Mouse (Mus musculus): Measurements from ENCODE around the gene Gm1604a. TPM values are rescaled to one million over a fixed set of nuclear protein-coding genes. Genes with fewer than 3 reads are reported as not detected.
"Not testable (repeated sequence)": the region's sequence is repeated elsewhere in the genome, so short reads cannot be mapped to it uniquely, and the experiment has no call there.

The Gm1604a gene
- polyA plus RNA-seq (2015; fragmentation: Nextera tagmentation; extraction: Ambion mirVana), result not detected in 2 replicates

DNA sequence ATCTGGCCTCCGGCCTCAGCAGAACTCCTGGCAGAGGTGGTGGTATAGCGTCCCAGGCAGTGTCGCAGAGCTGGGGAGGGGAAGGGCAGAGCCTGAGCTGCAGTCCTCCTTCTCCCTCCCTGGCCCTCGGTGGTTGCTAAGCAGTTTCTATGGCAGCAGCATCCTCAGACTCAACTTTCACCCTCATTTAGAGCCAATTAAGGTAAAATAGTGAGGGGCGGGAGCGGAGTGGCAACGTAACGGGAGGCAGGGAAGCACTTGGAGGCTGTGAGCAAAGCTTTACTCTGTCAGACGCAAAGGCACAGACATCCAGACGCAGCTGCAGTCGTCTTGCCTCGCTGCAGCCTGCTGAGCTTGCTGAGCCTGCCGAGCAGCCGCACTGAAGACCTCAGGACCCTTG lies at the start of gene Gm1604a:
TSS of gene Gm1604a (plus strand) at position 312 of the 400 bp plus-strand sequence.
- H3K36me3 ChIP-seq; H3K27ac ChIP-seq; H3K4me1 ChIP-seq; ATAC-seq (ENCODE audit: insufficient number of reproducible peaks, low FRiP score, low TSS enrichment, low read depth); H3K9ac ChIP-seq; H3K4me3 ChIP-seq; H3K9me3 ChIP-seq; H3K27me3 ChIP-seq; H3K4me2 ChIP-seq: not testable (repeated sequence)
- WGBS, result 8% methylated on average over 10 of the region's 14 CpGs

DNA sequence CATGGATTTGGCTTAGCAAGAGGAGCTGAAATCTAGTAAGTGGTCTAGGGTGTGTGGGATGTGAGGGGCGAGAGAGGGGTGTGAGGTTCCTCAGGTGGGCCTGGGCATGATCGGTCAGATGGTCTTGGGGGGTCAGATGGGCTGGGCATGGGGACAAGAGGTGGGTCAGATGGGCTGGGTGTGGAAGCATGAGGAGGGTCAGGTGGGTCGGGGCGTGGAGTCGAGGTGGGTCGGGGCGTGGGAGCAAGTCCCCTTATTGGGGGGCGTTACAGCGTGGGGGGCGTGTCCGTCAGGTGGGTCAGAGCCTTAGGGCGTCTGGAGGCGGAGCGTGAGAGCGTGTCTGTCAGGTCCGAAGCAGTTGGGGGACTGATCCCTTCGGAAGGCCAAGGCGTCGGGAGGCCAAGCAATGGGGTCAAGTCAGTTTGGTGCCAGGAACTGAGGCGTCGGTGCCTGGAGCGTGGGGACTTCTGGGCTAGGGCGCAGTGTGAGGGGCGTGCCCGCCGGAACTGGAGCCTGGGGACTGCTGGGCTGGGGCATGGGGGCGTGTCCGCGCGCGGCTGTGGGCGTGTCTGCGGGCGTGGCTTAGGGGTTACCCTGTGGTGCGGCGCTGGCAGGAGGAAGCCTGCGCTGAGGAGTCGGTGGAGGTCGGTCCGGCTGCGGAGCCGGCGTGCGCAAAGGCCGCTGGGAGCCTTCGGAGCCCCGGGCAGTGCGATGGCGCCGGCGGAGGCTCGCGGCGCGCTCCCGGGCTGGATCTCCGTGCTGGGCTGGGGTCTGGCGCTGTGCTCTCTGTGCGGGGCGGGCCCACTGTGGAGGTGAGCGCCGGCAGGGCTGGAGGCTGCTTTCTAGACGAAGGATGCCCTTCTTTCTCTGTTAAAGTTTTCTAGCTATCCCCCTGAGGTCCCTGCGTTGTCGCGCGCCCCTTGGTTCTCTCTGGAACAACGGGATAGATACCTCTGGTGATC lies 46.8 kb upstream of the Gm1604a start, which contains the start of gene Gm49721:
TSS of gene Gm49721 (plus strand) at position 618 of the 962 bp plus-strand sequence.
- not testable (repeated sequence) for H3K36me3 ChIP-seq, H3K27me3 ChIP-seq, H3K4me1 ChIP-seq, H3K27ac ChIP-seq, H3K9me3 ChIP-seq
- ATAC-seq (ENCODE audit: insufficient number of reproducible peaks, low FRiP score, low TSS enrichment, low read depth), result peak; percentile 96
- 2% methylated on average over 35 of the region's 68 CpGs for WGBS
- Histone ChIP-seq H3K9ac (peak within 1 kb of the TSS; percentile 51; the same call in 1 of the 2 replicates), H3K4me3 (peak within 1 kb of the TSS; percentile 50), H3K4me2 (peak within 1 kb of the TSS; percentile 64)

GRCm38 (mm10) chr17:6979380-6979779 lies 46.0 kb upstream of the Gm1604a start:
- Histone ChIP-seq H3K4me2 (peak overlapping the region; percentile 64), H3K4me3 (peak overlapping the region; percentile 50)
- H3K27ac ChIP-seq; H3K4me1 ChIP-seq; ATAC-seq (ENCODE audit: insufficient number of reproducible peaks, low FRiP score, low TSS enrichment, low read depth); H3K9ac ChIP-seq; H3K9me3 ChIP-seq; H3K27me3 ChIP-seq; H3K36me3 ChIP-seq: not testable (repeated sequence)
- 5% methylated on average over 5 of the region's 5 CpGs for WGBS

- not testable (repeated sequence) for H3K36me3 ChIP-seq; H3K4me1 ChIP-seq; H3K27ac ChIP-seq; H3K27me3 ChIP-seq; H3K9me3 ChIP-seq; H3K4me2 ChIP-seq; ATAC-seq (ENCODE audit: insufficient number of reproducible peaks, low FRiP score, low TSS enrichment, low read depth); H3K4me3 ChIP-seq; H3K9ac ChIP-seq
- 86% methylated on average over 5 of the region's 8 CpGs for WGBS
Observed at GRCm38 (mm10) chr17:6980144-6980543, 45.2 kb upstream of the Gm1604a start.

DNA sequence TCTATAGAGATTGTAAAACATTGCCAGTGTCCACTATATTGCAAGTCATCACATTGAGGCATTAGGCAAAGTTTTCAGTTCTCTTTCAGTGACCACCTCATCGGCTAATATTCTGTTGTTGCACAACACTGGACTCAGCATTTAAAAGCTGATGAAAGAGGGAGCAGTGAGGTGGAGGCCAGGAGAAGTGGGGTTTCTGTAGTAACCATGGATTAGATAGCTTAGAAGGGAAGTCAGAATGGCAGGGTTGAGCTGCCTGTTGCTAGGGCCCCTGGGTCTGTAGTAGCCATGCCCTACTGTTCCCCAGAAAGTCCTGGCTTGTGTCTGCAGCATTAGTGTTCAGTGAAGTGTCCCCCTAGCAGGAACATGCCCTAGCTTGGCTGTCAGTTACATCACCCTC lies 39.2 kb upstream of the Gm1604a start:
- not testable (repeated sequence) for ATAC-seq (ENCODE audit: insufficient number of reproducible peaks, low FRiP score, low TSS enrichment, low read depth); H3K9ac ChIP-seq; H3K27me3 ChIP-seq; H3K4me3 ChIP-seq; H3K36me3 ChIP-seq; H3K27ac ChIP-seq; H3K4me2 ChIP-seq; H3K9me3 ChIP-seq; H3K4me1 ChIP-seq
- WGBS, result 97% methylated on average over 1 of the region's 1 CpGs

GRCm38 (mm10) chr17:6995504-6995903 lies 29.9 kb upstream of the Gm1604a start:
- not testable (repeated sequence) for H3K36me3 ChIP-seq; H3K9me3 ChIP-seq; H3K27ac ChIP-seq; H3K9ac ChIP-seq; H3K4me2 ChIP-seq; H3K4me1 ChIP-seq; H3K27me3 ChIP-seq; ATAC-seq (ENCODE audit: insufficient number of reproducible peaks, low FRiP score, low TSS enrichment, low read depth); H3K4me3 ChIP-seq
- no CpG with 5 or more reads among the region's 6 CpGs for WGBS

DNA sequence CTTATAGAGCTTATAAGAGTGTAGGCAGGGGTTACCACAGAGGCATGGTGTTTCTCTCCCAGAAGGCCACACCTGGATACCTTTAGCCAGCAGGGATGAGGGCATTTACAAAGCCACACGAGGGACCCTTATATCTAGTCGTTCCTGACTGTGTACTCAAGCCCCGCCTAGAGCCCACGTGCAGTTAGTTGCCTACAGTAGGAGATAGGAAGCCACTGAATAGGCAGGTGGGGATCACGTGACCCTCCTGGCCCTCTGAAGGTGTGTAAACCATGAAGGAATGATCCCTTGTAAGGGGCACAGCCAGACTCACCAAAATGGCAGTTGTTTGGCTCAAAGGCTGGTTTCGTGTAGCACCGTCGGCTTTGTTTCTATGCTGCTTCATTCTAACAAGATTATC lies 28.5 kb upstream of the Gm1604a start:
- H3K27me3 ChIP-seq; H3K27ac ChIP-seq; H3K4me3 ChIP-seq; H3K36me3 ChIP-seq; H3K9me3 ChIP-seq; H3K4me2 ChIP-seq; ATAC-seq (ENCODE audit: insufficient number of reproducible peaks, low FRiP score, low TSS enrichment, low read depth); H3K9ac ChIP-seq; H3K4me1 ChIP-seq: not testable (repeated sequence)
- 86% methylated on average over 8 of the region's 8 CpGs for WGBS

DNA sequence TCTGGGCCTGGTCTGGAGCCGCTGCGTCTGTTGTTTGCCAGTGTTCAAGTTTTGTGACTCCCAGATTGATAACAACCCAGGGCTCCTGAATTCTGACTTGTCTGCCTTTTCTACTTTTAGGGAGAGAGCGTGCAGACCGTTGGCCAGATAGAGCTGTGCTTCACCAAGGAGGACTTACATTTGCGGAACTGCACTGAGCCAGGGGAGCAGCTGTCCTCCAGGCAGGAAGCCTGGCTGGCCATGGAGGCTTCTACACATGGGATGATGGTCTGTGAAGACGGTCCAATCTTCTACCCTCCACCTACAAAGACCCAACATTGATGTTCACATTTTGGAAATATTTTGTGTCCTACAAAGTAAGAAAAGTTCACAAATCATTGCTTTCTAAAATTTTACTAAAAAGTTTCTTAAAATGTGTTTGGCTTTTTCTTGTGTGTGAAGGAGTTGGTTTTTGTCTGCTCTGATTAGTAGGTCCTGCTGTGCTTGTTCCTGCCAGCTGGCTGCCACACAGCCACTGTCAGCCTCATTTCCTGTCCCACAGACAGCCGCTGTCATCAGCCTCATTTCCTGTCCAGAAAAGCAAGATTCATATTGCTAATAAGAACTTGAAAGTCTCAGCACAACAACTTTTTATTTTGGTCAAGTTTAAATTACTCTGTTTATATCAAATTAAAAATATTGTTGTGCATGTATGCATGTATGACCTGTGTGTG lies 27.4 kb upstream of the Gm1604a start:
- H3K9me3 ChIP-seq; H3K4me2 ChIP-seq; H3K9ac ChIP-seq; H3K4me3 ChIP-seq; ATAC-seq (ENCODE audit: insufficient number of reproducible peaks, low FRiP score, low TSS enrichment, low read depth); H3K27ac ChIP-seq; H3K36me3 ChIP-seq; H3K27me3 ChIP-seq; H3K4me1 ChIP-seq: not testable (repeated sequence)
- 75% methylated on average over 1 of the region's 7 CpGs for WGBS

DNA sequence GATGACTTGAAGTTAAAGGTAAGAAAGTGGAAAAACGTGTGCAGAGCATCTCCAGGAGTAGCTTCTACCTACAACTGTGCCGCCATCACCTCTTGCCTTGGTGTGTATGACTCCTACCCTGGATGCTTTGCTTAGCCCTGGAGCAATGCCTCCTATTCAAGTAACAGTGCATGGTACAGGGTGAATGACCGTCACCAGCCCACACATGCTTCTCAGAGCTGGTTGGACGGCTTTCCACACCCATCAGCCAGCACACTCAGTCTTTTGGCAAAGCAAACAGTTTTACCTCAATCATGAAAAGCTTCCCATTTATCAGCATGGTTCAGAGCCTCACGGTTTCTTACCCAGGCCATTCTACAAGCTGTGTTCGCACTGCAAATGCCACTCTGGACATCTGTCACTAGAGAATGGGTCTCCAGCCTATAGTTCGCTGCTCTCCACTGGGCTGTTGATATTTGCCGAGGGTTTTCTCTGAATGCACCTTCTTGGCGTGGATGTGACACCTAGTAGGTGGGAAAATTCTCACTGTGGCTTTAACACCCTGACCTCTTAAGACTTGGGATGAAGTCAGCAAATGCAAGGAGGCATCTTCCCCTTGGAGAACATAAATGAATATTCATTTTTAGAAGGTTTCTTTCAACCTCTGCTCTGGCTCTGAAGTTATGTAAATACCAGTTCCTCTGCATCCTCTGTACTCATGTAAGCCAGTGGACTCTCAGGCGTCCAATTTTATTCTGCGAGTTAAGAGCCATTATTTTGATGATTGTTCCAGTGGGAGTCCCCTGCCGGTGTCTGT lies 23.4 kb upstream of the Gm1604a start:
- not testable (repeated sequence) for H3K4me1 ChIP-seq; H3K27ac ChIP-seq; H3K4me3 ChIP-seq; H3K27me3 ChIP-seq; H3K9me3 ChIP-seq; ATAC-seq (ENCODE audit: insufficient number of reproducible peaks, low FRiP score, low TSS enrichment, low read depth); H3K4me2 ChIP-seq; H3K9ac ChIP-seq; H3K36me3 ChIP-seq
- 68% methylated on average over 9 of the region's 12 CpGs for WGBS

GRCm38 (mm10) chr17:7003392-7003791 lies 22.0 kb upstream of the Gm1604a start:
- not testable (repeated sequence) for H3K9me3 ChIP-seq; H3K4me1 ChIP-seq; H3K9ac ChIP-seq; H3K36me3 ChIP-seq; H3K4me2 ChIP-seq; ATAC-seq (ENCODE audit: insufficient number of reproducible peaks, low FRiP score, low TSS enrichment, low read depth); H3K4me3 ChIP-seq; H3K27ac ChIP-seq; H3K27me3 ChIP-seq
- whole genome bisulfite sequencing, result no CpG with 5 or more reads among the region's 3 CpGs

- H3K4me3 ChIP-seq; H3K27ac ChIP-seq; H3K9me3 ChIP-seq; H3K4me1 ChIP-seq; ATAC-seq (ENCODE audit: insufficient number of reproducible peaks, low FRiP score, low TSS enrichment, low read depth); H3K9ac ChIP-seq; H3K4me2 ChIP-seq; H3K27me3 ChIP-seq; H3K36me3 ChIP-seq: not testable (repeated sequence)
- 34% methylated on average over 3 of the region's 4 CpGs for WGBS
Observed at GRCm38 (mm10) chr17:7005646-7006045, 19.7 kb upstream of the Gm1604a start.

DNA sequence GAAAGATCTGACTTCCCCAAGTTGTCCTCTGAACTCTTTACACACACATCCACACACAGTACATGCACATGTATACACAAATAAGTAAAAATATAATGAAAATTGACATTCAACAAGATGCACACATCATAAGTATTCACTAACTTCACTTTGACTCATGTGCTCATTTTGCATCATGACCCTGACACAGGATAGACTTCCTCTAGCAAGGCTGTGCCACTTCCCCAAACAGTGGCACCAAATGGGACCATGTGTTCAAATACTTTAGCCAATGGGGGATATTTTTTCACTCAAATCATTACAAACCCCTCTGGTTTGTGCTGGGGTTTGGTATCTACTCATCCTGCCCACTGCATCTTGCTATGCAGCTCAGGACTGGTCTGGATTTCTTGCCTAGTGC lies 16.5 kb upstream of the Gm1604a start:
- not testable (repeated sequence) for H3K4me2 ChIP-seq; ATAC-seq (ENCODE audit: insufficient number of reproducible peaks, low FRiP score, low TSS enrichment, low read depth); H3K9ac ChIP-seq; H3K36me3 ChIP-seq; H3K27me3 ChIP-seq; H3K4me3 ChIP-seq; H3K4me1 ChIP-seq; H3K27ac ChIP-seq; H3K9me3 ChIP-seq

Data from limb, embryonic 15.5 days (tissue).